Mouse (Mus musculus): Measurements from ENCODE around the gene Selenoh. TPM values are rescaled to one million over a fixed set of nuclear protein-coding genes. Genes with fewer than 3 reads are reported as not detected.
"Not testable (repeated sequence)": the region's sequence is repeated elsewhere in the genome, so short reads cannot be mapped to it uniquely, and the experiment has no call there.

The Selenoh gene
- total and polyA plus RNA-seq, 2 experiments from 2014 or later: 194 to 228 TPM

- Histone ChIP-seq H3K9me3 (ENCODE audit: low read length) (no peaks in the 10 kb centered on the region), H3K4me2 (ENCODE audit: low read depth) (no peak overlapping the region), H3K27me3 (ENCODE audit: insufficient read depth, low read length) (no peaks in the 10 kb centered on the region), H3K4me3 (ENCODE audit: low read depth, low read length) (no peak overlapping the region), H3K4me1 (ENCODE audit: insufficient read depth) (no peaks in the 10 kb centered on the region), H3K36me3 (ENCODE audit: insufficient read depth) (peaks cover 75% of the 10 kb centered on the region), H3K27ac (ENCODE audit: low read depth, low read length) (no peak overlapping the region), H3K9ac (no peak overlapping the region)
- WGBS: 79% methylated on average over 2 of the region's 2 CpGs
- no peak for TF ChIP-seq CTCF (IDR thresholded peaks at IDR 0.05; ENCODE audit: low read depth)
- no peak for ATAC-seq
- no peak for DNase-seq
These were observed 17.7 kb upstream of the Selenoh start for GRCm38 (mm10) chr2:84688080-84688844.

GRCm38 (mm10) chr2:84682605-84683183 is 12.1 kb upstream of the Selenoh start:
- no peak for TF ChIP-seq CTCF (IDR thresholded peaks at IDR 0.05; ENCODE audit: low read depth)
- Histone ChIP-seq H3K4me3 (ENCODE audit: low read depth, low read length) (no peak overlapping the region), H3K9ac (no peak overlapping the region), H3K4me2 (ENCODE audit: low read depth) (no peak overlapping the region), H3K9me3 (ENCODE audit: low read length) (no peaks in the 10 kb centered on the region), H3K36me3 (ENCODE audit: insufficient read depth) (peaks cover 33% of the 10 kb centered on the region), H3K27ac (ENCODE audit: low read depth, low read length) (no peak overlapping the region), H3K4me1 (ENCODE audit: insufficient read depth) (0 out of 2 replicates have a peak, but pooled peaks cover 5% of the 10 kb centered on the region), H3K27me3 (ENCODE audit: insufficient read depth, low read length) (no peaks in the 10 kb centered on the region)
- DNase-seq (no peak), ATAC-seq (no peak)
- 82% methylated on average over 6 of the region's 6 CpGs for WGBS

- DNase-seq: no peak
- H3K27ac ChIP-seq (ENCODE audit: low read depth, low read length): peak within 1 kb of the TSS; percentile 80
- 0 out of 2 replicates have a peak, but pooled peaks cover 14% of the 10 kb centered on the region for H3K4me1 ChIP-seq (ENCODE audit: insufficient read depth)
- TF ChIP-seq CTCF (IDR thresholded peaks at IDR 0.05; ENCODE audit: low read depth): no peak
- peak within 1 kb of the TSS; percentile 99 for H3K4me3 ChIP-seq (ENCODE audit: low read depth, low read length)
- H3K9ac ChIP-seq: peak within 1 kb of the TSS; percentile 77
- no peak for ATAC-seq
- peaks cover 24% of the 10 kb centered on the region for H3K36me3 ChIP-seq (ENCODE audit: insufficient read depth)
- H3K4me2 ChIP-seq (ENCODE audit: low read depth): peak within 1 kb of the TSS; percentile 84
- no peaks in the 10 kb centered on the region for H3K9me3 ChIP-seq (ENCODE audit: low read length)
- H3K27me3 ChIP-seq (ENCODE audit: insufficient read depth, low read length): no peaks in the 10 kb centered on the region
- 16% methylated on average over 8 of the region's 8 CpGs for WGBS
These were observed 8.4 kb upstream of the Selenoh start, which contains the start of gene Tmx2 for GRCm38 (mm10) chr2:84679016-84679415. Gene Tmx2 (minus strand): TSS chr2:84679140.

DNA sequence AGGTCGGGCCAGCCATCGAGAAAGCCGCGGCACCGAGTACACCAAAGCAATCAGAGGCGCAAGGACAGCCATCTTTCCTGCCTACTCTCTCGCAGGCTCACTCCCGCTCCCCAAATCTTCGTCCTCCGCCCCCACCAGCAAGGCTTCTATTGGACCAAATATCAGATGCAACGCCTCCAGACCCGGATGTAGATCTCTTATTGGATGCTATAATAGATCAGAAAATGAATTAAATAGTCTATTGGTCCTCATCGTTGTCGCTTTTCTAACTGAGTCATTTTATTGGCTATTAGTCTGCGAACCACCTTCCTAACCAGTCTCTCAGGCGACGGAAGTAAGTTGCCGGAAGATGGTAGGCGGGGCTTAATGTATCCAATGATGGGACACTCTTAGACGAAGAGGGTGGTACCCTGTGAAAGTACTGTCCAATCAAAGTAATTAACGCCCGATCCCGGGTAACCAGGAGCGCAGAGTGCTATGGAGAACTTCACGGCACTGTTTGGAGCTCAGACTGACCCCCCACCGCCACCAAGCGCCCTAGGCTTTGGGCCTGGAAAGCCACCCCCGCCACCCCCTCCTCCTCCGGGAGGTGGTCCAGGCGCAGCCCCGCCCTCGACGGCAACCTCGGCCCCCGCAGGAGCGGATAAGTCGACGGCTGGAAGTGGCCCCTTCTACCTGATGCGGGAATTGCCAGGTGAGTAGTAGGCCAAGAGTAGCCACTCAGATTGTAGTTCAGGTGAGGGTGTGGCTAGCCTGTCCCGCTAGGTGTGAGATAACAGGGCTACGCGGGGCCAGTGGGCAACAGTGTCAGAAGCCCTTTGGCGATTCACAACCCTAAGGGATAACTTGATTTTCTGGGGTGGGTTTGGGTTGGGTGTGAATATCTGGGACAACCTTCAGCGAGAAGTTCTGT is 7.7 kb upstream of the Selenoh start, which contains the start of the genes Gm28635 and Med19:
Gm28635 (minus strand) TSS at position 74 of the 913 bp plus-strand sequence.
Med19 (plus strand) TSS at position 435 of the 913 bp plus-strand sequence.
- WGBS: 1% methylated on average over 44 of the region's 44 CpGs

DNA sequence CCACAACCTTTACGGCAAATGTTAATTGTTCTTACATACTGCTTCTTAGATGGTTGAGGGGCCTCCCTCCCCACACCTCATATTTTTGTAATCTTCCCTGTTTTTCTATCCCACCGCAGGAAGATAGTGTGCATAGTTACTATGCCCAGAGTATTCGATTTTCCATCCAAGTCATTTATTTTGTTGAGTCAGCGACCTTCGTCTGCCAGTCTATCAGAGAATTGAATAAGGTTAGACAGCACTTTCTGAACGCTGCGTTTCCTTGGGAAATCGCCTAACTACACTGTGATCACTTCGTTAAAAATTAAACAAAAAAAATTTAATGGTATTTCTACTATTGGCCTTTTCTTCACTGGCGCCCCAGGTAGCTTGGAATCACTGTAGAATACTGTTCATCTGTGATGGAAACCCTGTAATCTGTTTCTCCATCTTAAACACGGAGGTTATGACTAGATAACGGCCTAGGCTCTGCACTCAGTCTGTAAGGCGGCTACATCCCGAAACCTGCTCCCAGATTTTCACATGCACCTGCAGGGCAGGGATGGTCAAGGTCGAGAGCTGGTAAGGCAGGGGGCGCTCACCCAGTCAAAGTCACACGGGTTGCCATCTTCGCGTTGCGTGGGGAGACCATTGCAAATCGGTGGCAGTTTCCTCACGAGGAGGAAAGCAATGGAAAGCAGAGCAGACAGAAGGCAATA is 6.8 kb upstream of the Selenoh start:
- peaks cover 38% of the 10 kb centered on the region for H3K36me3 ChIP-seq (ENCODE audit: insufficient read depth)
- H3K4me1 ChIP-seq (ENCODE audit: insufficient read depth): 0 out of 2 replicates have a peak, but pooled peaks cover 14% of the 10 kb centered on the region
- peak overlapping the region; percentile 80 for H3K27ac ChIP-seq (ENCODE audit: low read depth, low read length)
- WGBS: 11% methylated on average over 21 of the region's 22 CpGs
- no peaks in the 10 kb centered on the region for H3K27me3 ChIP-seq (ENCODE audit: insufficient read depth, low read length)
- TF ChIP-seq CTCF (IDR thresholded peaks at IDR 0.05; ENCODE audit: low read depth): peak; percentile 68
- H3K4me2 ChIP-seq (ENCODE audit: low read depth): peak overlapping the region; percentile 64
- peak overlapping the region; percentile 70 for H3K9ac ChIP-seq
- DNase-seq (no peak), ATAC-seq (peak; percentile 27)
- peak overlapping the region; percentile 99 for H3K4me3 ChIP-seq (ENCODE audit: low read depth, low read length)
- H3K9me3 ChIP-seq (ENCODE audit: low read length): no peaks in the 10 kb centered on the region

More for the DNA sequence above, 7.7 kb upstream of the Selenoh start, which contains the start of the genes Gm28635 and Med19:
- DNase-seq (peak; percentile 98), ATAC-seq (peak; percentile 99)
- H3K4me2 ChIP-seq (ENCODE audit: low read depth): peak within 1 kb of the TSS; percentile 84
- peak within 1 kb of the TSS; percentile 77 for H3K9ac ChIP-seq
- peaks cover 30% of the 10 kb centered on the region for H3K36me3 ChIP-seq (ENCODE audit: insufficient read depth)
- H3K27ac ChIP-seq (ENCODE audit: low read depth, low read length): peak within 1 kb of the TSS; percentile 80
- H3K27me3 ChIP-seq (ENCODE audit: insufficient read depth, low read length): no peaks in the 10 kb centered on the region
- H3K4me3 ChIP-seq (ENCODE audit: low read depth, low read length): peak within 1 kb of the TSS; percentile 99
- 0 out of 2 replicates have a peak, but pooled peaks cover 14% of the 10 kb centered on the region for H3K4me1 ChIP-seq (ENCODE audit: insufficient read depth)
- no peak for TF ChIP-seq CTCF (IDR thresholded peaks at IDR 0.05; ENCODE audit: low read depth)
- no peaks in the 10 kb centered on the region for H3K9me3 ChIP-seq (ENCODE audit: low read length)

GRCm38 (mm10) chr2:84671535-84671934 is 965 bp upstream of the Selenoh start:
- not testable (repeated sequence) for H3K27ac ChIP-seq (ENCODE audit: low read depth, low read length); H3K4me3 ChIP-seq (ENCODE audit: low read depth, low read length); H3K4me1 ChIP-seq (ENCODE audit: insufficient read depth); H3K9ac ChIP-seq; ATAC-seq; H3K9me3 ChIP-seq (ENCODE audit: low read length); DNase-seq; H3K27me3 ChIP-seq (ENCODE audit: insufficient read depth, low read length)
- 50% methylated on average over 4 of the region's 5 CpGs for WGBS
- Histone ChIP-seq H3K4me2 (ENCODE audit: low read depth) (peak overlapping the region; percentile 78; the same call in 1 of the 2 replicates), H3K36me3 (ENCODE audit: insufficient read depth) (peaks cover 38% of the 10 kb centered on the region)

Data from forebrain, postnatal 0 days (tissue).